In genomic region chr12:83475419-83475818, GRCm38 (mm10) we compare ENCODE assay signal across 13 mouse cellular contexts.
"Had no signal": no experiment of that assay in that cellular context is flagged by ENCODE, and none has a peak within 500 bp of the region (broad histone marks: within the 10 kb centered on the region; RNA-seq: fewer than 3 reads in every experiment).

No protein-coding gene starts in this region.

- H3K4me2 ChIP-seq: limb, embryonic 13.5 days had no signal

- H3K9me3 ChIP-seq: limb, embryonic 13.5 days; neural tube, embryonic 12.5 days had no signal

- H3K27me3 ChIP-seq: neural tube, embryonic 12.5 days had no signal

- H3K9ac ChIP-seq: limb, embryonic 13.5 days; liver, embryonic 14.5 days; neural tube, embryonic 12.5 days had no signal

- H3K36me3 ChIP-seq: limb, embryonic 13.5 days; neural tube, embryonic 12.5 days had no signal

- DNase-seq: kidney, adult 11 months; kidney, adult 9 months; kidney, postnatal 14 days; left cerebral cortex, postnatal 4 days; lung, adult 18-20 months; right cerebral cortex, postnatal 4 days; spleen, adult 18-20 months; thymus, adult 18-20 months; thymus, postnatal 14 days had no signal

- H3K4me3 ChIP-seq: limb, embryonic 13.5 days; myocyte; neural tube, embryonic 12.5 days had no signal

- H3K27ac ChIP-seq: limb, embryonic 13.5 days; liver, embryonic 14.5 days; neural tube, embryonic 12.5 days had no signal
